In genomic region chr11:49820928-49821327, GRCm38 (mm10) we compare ENCODE assay signal across 22 mouse cellular contexts. TPM values are rescaled to one million over a fixed set of nuclear protein-coding genes. Genes with fewer than 3 reads are reported as not detected.
"Had no signal": no experiment of that assay in that cellular context is flagged by ENCODE, and none has a peak within 500 bp of the region (broad histone marks: within the 10 kb centered on the region; RNA-seq: fewer than 3 reads in every experiment).

No protein-coding gene starts in this region.

- DNase-seq: kidney, adult 2 months; kidney, postnatal 25 days; layer of hippocampus, adult 9-11 months; liver; lung, adult 18-20 months; lung, postnatal 14 days; right cerebral cortex, adult 18-20 months; right cerebral cortex, postnatal 14 days; right cerebral cortex, postnatal 4 days; thymus, postnatal 25 days had no signal

- H3K9ac ChIP-seq: limb, embryonic 13.5 days; liver, embryonic 12.5 days; liver, embryonic 15.5 days; midbrain, embryonic 12.5 days; neural tube, embryonic 13.5 days had no signal

- ATAC-seq: inflammation-experienced regulatory T-cells, adult 6 months; liver, embryonic 12.5 days; midbrain, embryonic 16.5 days had no signal

- H3K9me3 ChIP-seq: limb, embryonic 10.5 days; limb, embryonic 13.5 days; liver, embryonic 12.5 days; liver, embryonic 15.5 days; midbrain, embryonic 12.5 days; neural tube, embryonic 13.5 days had no signal

- H3K4me2 ChIP-seq: limb, embryonic 13.5 days; liver, embryonic 12.5 days; liver, embryonic 15.5 days; midbrain, embryonic 12.5 days; neural tube, embryonic 13.5 days had no signal

- H3K36me3 ChIP-seq: liver, embryonic 12.5 days; liver, embryonic 15.5 days had no signal

- H3K27me3 ChIP-seq: limb, embryonic 13.5 days; liver, embryonic 12.5 days; liver, embryonic 15.5 days; midbrain, embryonic 12.5 days; neural tube, embryonic 13.5 days had no signal

- H3K4me3 ChIP-seq: layer of hippocampus, adult 2 months; limb, embryonic 10.5 days; limb, embryonic 13.5 days; liver, embryonic 12.5 days; liver, embryonic 15.5 days; midbrain, embryonic 12.5 days; myocyte; neural tube, embryonic 13.5 days had no signal

- H3K4me1 ChIP-seq: limb, embryonic 10.5 days; limb, embryonic 13.5 days; midbrain, embryonic 12.5 days; neural tube, embryonic 13.5 days had no signal

- H3K27ac ChIP-seq: kidney, postnatal 0 days; layer of hippocampus, adult 2 months; limb, embryonic 10.5 days; limb, embryonic 13.5 days; liver, embryonic 12.5 days; liver, embryonic 15.5 days; macrophage; midbrain, embryonic 12.5 days; neural tube, embryonic 13.5 days had no signal

RNA-seq across cellular contexts. Expression of gene Gfpt2, which starts 26.9 kb away (rescaled TPM):
- polyA plus RNA-seq: macrophage had no signal
